Mouse (Mus musculus) gastrocnemius, postnatal 14 days (tissue): ENCODE data around the gene Gm20388. TPM values are rescaled to one million over a fixed set of nuclear protein-coding genes. Genes with fewer than 3 reads are reported as not detected.

ENCODE experiments used
- DNase-seq: peaks from one replicate; pipeline ENCODE4 v3.0.0; 2021; ENCODE audit warnings: mixed read lengths
- intact Hi-C: fragments of 180-260 bp; cut with DNase I; formaldehyde crosslinking; loops from one replicate; pipeline ENCODE4 v1.15.1; 2025; ENCODE audit warnings: low total_unique reads
- total RNA-seq, 2 experiments: library from RNA; stranded (reverse); gene quantifications; 2 replicates each; pipeline ENCODE4 v1.2.3; 2021

Gm20388 gene
- total RNA-seq, 2 experiments from 2014 or later = 5.6 to 6.0 TPM

DNA sequence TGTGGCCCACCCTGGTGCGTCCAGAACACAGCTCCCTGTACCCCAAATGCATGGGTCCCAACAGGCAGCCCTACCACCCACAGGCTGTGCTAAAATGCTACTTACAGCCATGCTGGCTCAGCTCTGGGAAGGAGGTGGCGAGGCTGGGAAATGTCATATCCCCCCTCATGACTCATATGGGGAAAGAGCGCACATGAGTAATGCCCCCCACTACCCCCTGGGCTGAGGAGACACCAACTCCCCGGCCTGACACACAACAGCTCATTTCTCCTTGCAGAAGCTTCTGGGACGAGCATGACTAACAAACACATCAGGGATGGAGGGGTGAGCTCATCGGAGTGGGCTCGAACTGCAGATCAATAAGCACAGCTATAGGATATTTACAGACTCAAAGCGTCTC, 155.0 kb downstream of the Gm20388 start:
- DNase-seq = no peak
- intact Hi-C loops = no loop called here

- no peak for DNase-seq
- intact Hi-C loops = no loop called here
Observed at GRCm38 (mm10) chr8:120066226-120066625, 155.6 kb downstream of the Gm20388 start.

DNA sequence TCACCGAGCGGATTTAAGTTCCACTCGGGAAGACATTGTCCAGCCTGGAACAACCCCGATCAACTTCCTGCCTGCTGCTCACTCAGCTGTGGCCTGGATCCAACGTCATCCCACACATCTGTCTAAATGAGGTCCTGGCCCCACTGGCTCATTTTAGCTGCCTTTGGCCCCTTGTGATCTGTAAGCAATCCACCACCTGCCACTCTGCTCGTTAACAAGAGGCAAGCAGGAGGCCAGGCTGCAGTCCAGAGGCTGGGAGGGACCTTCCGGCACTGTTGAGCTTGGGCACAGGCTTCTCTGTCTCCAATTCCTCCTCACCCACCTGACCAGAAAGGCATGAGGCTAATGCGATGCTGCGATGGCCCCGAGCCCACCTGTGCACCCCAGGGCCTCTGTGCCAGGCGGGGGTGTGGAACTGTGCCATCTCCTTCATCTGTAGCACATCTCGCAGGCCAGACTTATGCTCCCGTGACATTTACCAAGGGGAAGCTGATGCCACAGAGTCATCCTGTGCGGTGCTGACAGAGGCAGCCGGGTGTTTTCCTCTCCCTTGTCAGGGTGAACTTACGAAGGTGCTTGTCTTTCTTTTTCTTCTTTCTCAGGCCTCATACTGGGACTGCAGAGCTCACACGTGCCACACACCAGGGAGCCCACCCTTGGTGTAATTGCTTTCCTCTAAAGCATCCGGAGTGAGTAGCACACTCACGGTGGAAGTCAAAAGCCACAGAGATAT, 157.5 kb downstream of the Gm20388 start:
- DNase-seq = peak; percentile 87
- intact Hi-C loops = no loop called here

- DNase-seq = peak; percentile 83
- intact Hi-C loops = loop anchor here (2.0 to 5.0 kb wide), 2 partner anchors 79 to 125 kb away; partner anchors contain the start of gene Crispld2
Observed at GRCm38 (mm10) chr8:120071684-120072083, 161.0 kb downstream of the Gm20388 start.

GRCm38 (mm10) chr8:120072259-120072658, 161.6 kb downstream of the Gm20388 start:
- intact Hi-C loops = loop anchor here (2.0 to 5.0 kb wide), 2 partner anchors 80 to 125 kb away; partner anchors contain the start of gene Crispld2

DNA sequence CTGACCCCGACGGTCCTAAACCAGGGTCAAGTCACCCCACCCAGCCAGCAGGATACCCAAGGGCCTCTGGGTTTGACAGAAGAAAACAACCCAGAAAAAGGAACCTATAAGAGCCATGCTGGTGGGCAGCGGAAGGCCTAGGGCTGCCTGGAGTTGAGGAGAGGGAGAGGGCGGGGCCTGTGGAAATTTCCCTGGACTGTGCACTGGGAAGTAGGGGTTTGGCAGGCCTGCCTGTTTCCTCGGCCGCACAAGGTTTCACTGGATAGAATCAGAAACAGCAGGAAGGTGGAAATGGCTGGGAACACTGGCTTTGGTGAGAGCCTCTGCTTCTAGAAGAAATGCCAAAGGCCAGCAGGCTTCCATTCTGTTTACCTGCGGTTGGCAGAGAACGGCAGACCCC, 162.2 kb downstream of the Gm20388 start:
- DNase-seq = peak; percentile 53
- intact Hi-C loops = loop anchor here (2.0 to 5.0 kb wide), 2 partner anchors 81 to 126 kb away; partner anchors contain the start of gene Crispld2

More at GRCm38 (mm10) chr8:120072259-120072658, 161.6 kb downstream of the Gm20388 start:
- peak; percentile 23 for DNase-seq

- intact Hi-C loops = loop anchor here (5.0 kb wide), 1 partner anchor 82 kb away; the partner anchor contains the start of gene Crispld2
- DNase-seq = no peak
Observed at GRCm38 (mm10) chr8:120074516-120074915, 163.9 kb downstream of the Gm20388 start.

GRCm38 (mm10) chr8:120075347-120075746, 164.7 kb downstream of the Gm20388 start:
- no peak for DNase-seq
- intact Hi-C loops = no loop called here

DNA sequence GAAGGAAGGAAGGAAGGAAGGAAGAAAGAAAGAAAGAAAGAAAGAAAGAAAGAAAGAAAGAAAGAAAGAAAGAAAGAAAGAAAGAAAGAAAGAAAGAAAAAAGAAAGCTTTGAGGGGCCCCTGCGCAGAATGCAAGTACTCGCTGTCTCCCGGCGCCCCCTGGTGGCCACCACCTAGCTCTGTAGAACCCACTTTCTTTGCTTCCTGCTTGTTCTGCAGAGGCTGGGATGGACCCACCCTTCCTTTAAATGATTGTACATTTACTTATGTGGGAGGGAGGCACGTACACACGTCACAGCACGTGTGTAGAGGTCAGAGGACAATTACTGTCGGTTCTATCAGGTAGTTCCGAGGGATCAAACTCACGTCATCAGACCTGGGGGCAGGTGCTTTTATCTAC, 167.4 kb downstream of the Gm20388 start:
- intact Hi-C loops = loop anchor here (2.0 kb wide), 1 partner anchor 135 kb away; no protein-coding TSS in a partner anchor
- peak; percentile 81 for DNase-seq

- intact Hi-C loops = loop anchor here (2.0 kb wide), 1 partner anchor 137 kb away; no protein-coding TSS in a partner anchor
Observed at GRCm38 (mm10) chr8:120079361-120079760, 168.7 kb downstream of the Gm20388 start.

GRCm38 (mm10) chr8:120083261-120083660, 172.6 kb downstream of the Gm20388 start:
- no peak for DNase-seq
- intact Hi-C loops = loop anchor here (10.0 kb wide), 1 partner anchor 298 kb away; no protein-coding TSS in a partner anchor

More at GRCm38 (mm10) chr8:120079361-120079760, 168.7 kb downstream of the Gm20388 start:
- DNase-seq = no peak

GRCm38 (mm10) chr8:120084783-120085182, 174.1 kb downstream of the Gm20388 start:
- DNase-seq = no peak
- intact Hi-C loops = loop anchor here (10.0 kb wide), 1 partner anchor 300 kb away; no protein-coding TSS in a partner anchor

DNA sequence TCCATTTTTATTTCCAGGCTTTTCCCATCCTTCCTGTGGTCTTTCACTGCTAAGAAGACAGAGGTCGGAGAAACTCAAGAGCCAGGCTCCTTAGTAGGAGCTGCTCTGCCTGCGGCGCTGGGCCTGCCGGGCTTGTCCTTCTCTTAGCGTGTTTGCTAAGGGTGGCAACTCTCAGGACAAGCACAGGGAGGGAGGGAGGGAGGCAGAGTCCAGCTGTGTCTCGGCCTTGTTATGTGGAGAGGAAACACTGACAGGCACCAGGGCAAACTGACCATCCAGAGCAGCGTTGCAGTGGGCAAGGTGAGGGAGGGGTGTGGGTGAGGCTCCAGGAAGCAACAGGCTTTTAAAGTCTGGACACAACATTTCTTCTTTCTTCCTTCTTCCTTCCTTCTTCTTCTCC, 178.9 kb downstream of the Gm20388 start:
- intact Hi-C loops = loop anchor here (10.0 kb wide), 1 partner anchor 305 kb away; no protein-coding TSS in a partner anchor
- DNase-seq = no peak

- intact Hi-C loops = no loop called here
- DNase-seq = no peak
Observed at GRCm38 (mm10) chr8:120091032-120091431, 180.4 kb downstream of the Gm20388 start.

DNA sequence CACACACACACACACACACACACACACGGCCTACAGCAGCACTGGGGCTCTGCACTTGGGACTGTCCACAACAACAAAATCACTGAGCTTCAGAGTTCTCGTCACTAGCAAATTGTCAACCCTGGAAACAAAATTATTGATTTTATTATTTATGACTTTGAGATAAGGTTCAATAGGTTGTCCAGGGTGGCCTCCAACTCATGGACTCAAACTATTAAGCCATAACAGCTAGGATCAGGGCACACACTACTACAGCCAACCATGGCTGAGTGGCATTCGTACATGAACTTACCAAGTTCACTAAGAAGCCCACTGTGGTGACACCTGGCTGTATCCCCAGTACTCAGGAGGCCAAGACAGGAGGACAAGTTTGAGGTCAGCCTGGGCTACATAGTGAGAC, 182.5 kb downstream of the Gm20388 start:
- intact Hi-C loops = no loop called here
- no peak for DNase-seq

GRCm38 (mm10) chr8:120094801-120095200, 184.2 kb downstream of the Gm20388 start:
- DNase-seq = no peak
- intact Hi-C loops = no loop called here

GRCm38 (mm10) chr8:120096486-120096885, 185.8 kb downstream of the Gm20388 start:
- DNase-seq = no peak

DNA sequence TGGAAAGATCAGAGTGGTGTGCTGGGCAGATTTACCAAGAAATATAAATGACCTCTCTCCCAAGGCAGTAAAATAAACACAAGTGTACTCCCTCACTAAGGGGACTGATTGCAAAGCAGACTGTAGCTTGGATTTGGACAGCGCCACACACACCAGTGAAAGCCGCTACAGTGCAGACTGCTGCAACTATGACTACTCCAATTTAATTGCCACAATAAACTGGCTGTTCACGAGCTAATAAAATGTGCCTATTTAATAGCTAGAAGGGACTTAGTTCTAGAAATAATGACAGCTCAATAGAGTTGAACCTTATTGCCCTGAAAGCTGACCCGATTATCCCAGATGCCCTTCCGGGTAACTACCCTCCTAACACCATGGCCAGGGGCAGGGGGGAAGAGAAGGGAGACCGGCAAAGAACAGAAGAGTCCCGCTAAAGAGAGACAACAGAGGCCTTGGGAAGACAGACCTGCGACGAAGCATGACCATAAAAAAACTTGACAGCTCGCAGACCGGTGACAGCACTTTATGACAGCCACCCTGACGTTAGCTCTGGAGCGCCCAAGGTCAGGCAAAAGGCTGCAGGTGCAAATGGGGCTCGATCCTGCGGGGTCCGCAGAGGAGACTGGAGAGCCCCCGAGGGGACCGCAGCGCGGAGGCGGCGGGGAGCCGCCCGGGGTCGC, 189.9 kb downstream of the Gm20388 start:
- DNase-seq = no peak
- intact Hi-C loops = no loop called here

More at GRCm38 (mm10) chr8:120096486-120096885, 185.8 kb downstream of the Gm20388 start:
- intact Hi-C loops = no loop called here

GRCm38 (mm10) chr8:120101068-120101972, 190.7 kb downstream of the Gm20388 start, which contains the start of gene Zdhhc7:
Gene Zdhhc7 (minus strand): TSS chr8:120101482.
- peak; percentile 85 for DNase-seq
- intact Hi-C loops = no loop called here
